Mouse (Mus musculus) liver, adult (tissue): ENCODE measurements around the gene Camk2n1.

Source experiments
- GATA4 ChIP-seq: IDR thresholded peaks from 2 replicates; pipeline ENCODE4 v1.6.1; 2014; ENCODE audit warnings: mild to moderate bottlenecking, low read length; ENCODE audit not compliant: insufficient replicate concordance

The Camk2n1 gene

GRCm38 (mm10) chr4:138455956-138456341 is 1.8 kb downstream of the Camk2n1 start:
- TF ChIP-seq GATA4 = no peak

GRCm38 (mm10) chr4:138456536-138456935 is 2.4 kb downstream of the Camk2n1 start:
- no peak for TF ChIP-seq GATA4

- no peak for TF ChIP-seq GATA4
Measured at GRCm38 (mm10) chr4:138457091-138457490, 3.0 kb downstream of the Camk2n1 start.

GRCm38 (mm10) chr4:138458171-138458570 is 4.1 kb downstream of the Camk2n1 start:
- no peak for TF ChIP-seq GATA4

GRCm38 (mm10) chr4:138458735-138459440 is 4.8 kb downstream of the Camk2n1 start:
- no peak for TF ChIP-seq GATA4

GRCm38 (mm10) chr4:138459775-138460174 is 5.7 kb downstream of the Camk2n1 start:
- TF ChIP-seq GATA4 = no peak

GRCm38 (mm10) chr4:138460910-138461309 is 6.8 kb downstream of the Camk2n1 start:
- TF ChIP-seq GATA4 = no peak

- no peak for TF ChIP-seq GATA4
Measured at GRCm38 (mm10) chr4:138461471-138461870, 7.4 kb downstream of the Camk2n1 start.

- TF ChIP-seq GATA4 = peak; percentile 2; the same call in 1 of the 2 replicates
Measured at GRCm38 (mm10) chr4:138462971-138463831, 9.1 kb downstream of the Camk2n1 start.

GRCm38 (mm10) chr4:138463832-138464487 is 9.8 kb downstream of the Camk2n1 start:
- TF ChIP-seq GATA4 = no peak; the same call in 1 of the 2 replicates

- peak; percentile 14; the same call in 1 of the 2 replicates for TF ChIP-seq GATA4
Measured at GRCm38 (mm10) chr4:138464667-138465353, 10.7 kb downstream of the Camk2n1 start.

- no peak for TF ChIP-seq GATA4
Measured at GRCm38 (mm10) chr4:138465446-138465845, 11.3 kb downstream of the Camk2n1 start.

GRCm38 (mm10) chr4:138466690-138467089 is 12.6 kb downstream of the Camk2n1 start:
- TF ChIP-seq GATA4 = no peak

GRCm38 (mm10) chr4:138467451-138467850 is 13.3 kb downstream of the Camk2n1 start:
- no peak for TF ChIP-seq GATA4

GRCm38 (mm10) chr4:138469080-138469479 is 15.0 kb downstream of the Camk2n1 start:
- no peak for TF ChIP-seq GATA4
